Mouse (Mus musculus): ENCODE results near the gene Magi2. TPM values are rescaled to one million over a fixed set of nuclear protein-coding genes. Genes with fewer than 3 reads are reported as not detected.

Magi2 gene
- polyA plus RNA-seq, 1 experiment from 2014 or later: 4.6 TPM

DNA sequence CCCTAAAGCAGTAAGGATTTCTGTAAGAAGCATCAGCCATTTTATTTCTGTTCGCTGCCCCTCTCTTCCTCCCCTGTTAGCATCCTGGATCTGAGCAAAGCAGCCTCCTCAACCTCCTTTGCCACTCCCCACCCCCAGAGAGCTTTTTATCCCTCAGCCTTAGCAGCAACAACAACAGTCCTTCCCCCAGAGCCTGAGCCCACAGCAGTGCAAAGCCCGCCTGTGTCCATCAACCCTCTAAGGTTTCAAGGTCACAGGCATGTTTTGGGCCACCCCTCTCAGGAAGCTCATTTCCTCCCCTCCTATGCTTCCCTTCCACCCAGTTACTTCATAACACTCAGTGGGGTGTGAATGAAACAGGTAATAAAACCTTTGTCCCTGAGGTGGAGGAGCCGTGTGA, 1309.7 kb downstream of the Magi2 start:
- peaks cover 2% of the 10 kb centered on the region; the same call in 1 of the 2 replicates for H3K4me1 ChIP-seq (ENCODE audit: control insufficient read depth, insufficient read depth, low read length)
- H3K36me3 ChIP-seq (ENCODE audit: control insufficient read depth, insufficient read depth, low read length): no peaks in the 10 kb centered on the region
- no peak overlapping the region for H3K4me2 ChIP-seq
- H3K9me3 ChIP-seq (ENCODE audit: control insufficient read depth, low read length): no peaks in the 10 kb centered on the region
- ATAC-seq (ENCODE audit: low FRiP score) (no peak), DNase-seq (ENCODE audit: low spot score, missing footprints) (no peak)
- no peaks in the 10 kb centered on the region for H3K27me3 ChIP-seq (ENCODE audit: control insufficient read depth, insufficient read depth, low read length)
- H3K9ac ChIP-seq (ENCODE audit: low read length): no peak overlapping the region
- no peak overlapping the region for H3K27ac ChIP-seq (ENCODE audit: low read depth, low read length)
- WGBS: 49% methylated on average over 3 of the region's 3 CpGs
- H3K4me3 ChIP-seq (ENCODE audit: low read depth, low read length): no peak overlapping the region

GRCm38 (mm10) chr5:20537369-20538022, 1310.7 kb downstream of the Magi2 start:
- H3K4me3 ChIP-seq (ENCODE audit: low read depth, low read length): no peak overlapping the region

DNA sequence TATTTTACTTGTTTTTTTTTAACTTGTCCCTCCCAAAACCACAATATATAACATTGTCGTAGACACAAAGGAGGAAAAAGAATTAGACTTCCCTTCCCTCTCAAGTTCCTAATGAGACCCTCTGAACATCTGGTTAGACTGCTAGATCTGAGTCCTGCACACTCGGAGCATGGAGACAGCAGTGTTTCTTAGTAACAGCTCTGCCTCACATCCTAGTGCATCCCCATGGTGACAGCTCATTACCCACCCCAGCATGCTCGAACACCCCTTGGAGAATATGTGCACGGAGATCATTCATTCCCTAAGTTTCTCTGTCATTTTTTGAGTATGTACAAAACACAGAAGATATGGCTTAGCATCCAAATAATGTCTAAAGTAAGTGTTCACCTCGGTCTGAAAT, 1317.5 kb downstream of the Magi2 start:
- no peak overlapping the region for H3K4me3 ChIP-seq (ENCODE audit: low read depth, low read length)
- H3K27ac ChIP-seq (ENCODE audit: low read depth, low read length): no peak overlapping the region
- no peak overlapping the region for H3K9ac ChIP-seq (ENCODE audit: low read length)
- 0 out of 2 replicates have a peak, but pooled peaks have one; percentile 50 for ATAC-seq (ENCODE audit: low FRiP score)
- no peaks in the 10 kb centered on the region for H3K4me1 ChIP-seq (ENCODE audit: control insufficient read depth, insufficient read depth, low read length)
- DNase-seq (ENCODE audit: low spot score, missing footprints): peak; percentile 72
- H3K4me2 ChIP-seq: no peak overlapping the region
- no peaks in the 10 kb centered on the region for H3K9me3 ChIP-seq (ENCODE audit: control insufficient read depth, low read length)
- H3K36me3 ChIP-seq (ENCODE audit: control insufficient read depth, insufficient read depth, low read length): no peaks in the 10 kb centered on the region
- WGBS: 40% methylated on average over 5 of the region's 5 CpGs
- H3K27me3 ChIP-seq (ENCODE audit: control insufficient read depth, insufficient read depth, low read length): no peaks in the 10 kb centered on the region

More at GRCm38 (mm10) chr5:20537369-20538022, 1310.7 kb downstream of the Magi2 start:
- DNase-seq (ENCODE audit: low spot score, missing footprints) (no peak), ATAC-seq (ENCODE audit: low FRiP score) (no peak)
- H3K36me3 ChIP-seq (ENCODE audit: control insufficient read depth, insufficient read depth, low read length): no peaks in the 10 kb centered on the region
- H3K4me2 ChIP-seq: no peak overlapping the region
- H3K4me1 ChIP-seq (ENCODE audit: control insufficient read depth, insufficient read depth, low read length): peaks cover 2% of the 10 kb centered on the region; the same call in 1 of the 2 replicates
- H3K9ac ChIP-seq (ENCODE audit: low read length): no peak overlapping the region
- H3K27me3 ChIP-seq (ENCODE audit: control insufficient read depth, insufficient read depth, low read length): no peaks in the 10 kb centered on the region
- no peak overlapping the region for H3K27ac ChIP-seq (ENCODE audit: low read depth, low read length)
- no peaks in the 10 kb centered on the region for H3K9me3 ChIP-seq (ENCODE audit: control insufficient read depth, low read length)
- WGBS: 72% methylated on average over 8 of the region's 8 CpGs

- WGBS: 75% methylated on average over 2 of the region's 2 CpGs
- no peaks in the 10 kb centered on the region for H3K9me3 ChIP-seq (ENCODE audit: control insufficient read depth, low read length)
- H3K4me1 ChIP-seq (ENCODE audit: control insufficient read depth, insufficient read depth, low read length): no peaks in the 10 kb centered on the region
- DNase-seq (ENCODE audit: low spot score, missing footprints): no peak
- no peaks in the 10 kb centered on the region for H3K27me3 ChIP-seq (ENCODE audit: control insufficient read depth, insufficient read depth, low read length)
- H3K36me3 ChIP-seq (ENCODE audit: control insufficient read depth, insufficient read depth, low read length): no peaks in the 10 kb centered on the region
- no peak overlapping the region for H3K4me2 ChIP-seq
- ATAC-seq (ENCODE audit: low FRiP score): no peak
- H3K9ac ChIP-seq (ENCODE audit: low read length): no peak overlapping the region
- H3K4me3 ChIP-seq (ENCODE audit: low read depth, low read length): no peak overlapping the region
- H3K27ac ChIP-seq (ENCODE audit: low read depth, low read length): no peak overlapping the region
Observed at GRCm38 (mm10) chr5:20559378-20559777, 1332.5 kb downstream of the Magi2 start.

DNA sequence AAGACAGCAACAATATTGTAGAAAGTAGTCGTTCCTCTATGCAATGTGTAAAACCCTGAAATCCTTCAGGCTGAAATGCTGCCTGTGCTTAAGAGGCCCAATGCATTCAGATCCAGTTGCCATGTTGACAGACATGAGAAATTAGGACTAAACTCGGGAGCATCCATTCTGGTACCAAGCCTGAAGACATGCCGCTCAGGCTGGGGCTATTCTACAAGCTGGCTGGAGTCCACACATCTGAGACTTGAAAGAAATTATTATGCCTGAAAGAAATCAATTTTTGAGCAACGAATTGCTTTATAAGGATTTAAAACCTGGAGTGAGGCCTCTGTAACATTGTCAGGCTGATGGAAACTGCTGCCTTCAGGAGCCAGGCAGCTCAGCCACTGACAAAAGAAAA, 1333.0 kb downstream of the Magi2 start:
- WGBS: 64% methylated on average over 4 of the region's 4 CpGs
- no peaks in the 10 kb centered on the region for H3K36me3 ChIP-seq (ENCODE audit: control insufficient read depth, insufficient read depth, low read length)
- H3K4me3 ChIP-seq (ENCODE audit: low read depth, low read length): no peak overlapping the region
- H3K9me3 ChIP-seq (ENCODE audit: control insufficient read depth, low read length): no peaks in the 10 kb centered on the region
- H3K27me3 ChIP-seq (ENCODE audit: control insufficient read depth, insufficient read depth, low read length): no peaks in the 10 kb centered on the region
- DNase-seq (ENCODE audit: low spot score, missing footprints) (no peak), ATAC-seq (ENCODE audit: low FRiP score) (no peak)
- H3K27ac ChIP-seq (ENCODE audit: low read depth, low read length): no peak overlapping the region
- H3K9ac ChIP-seq (ENCODE audit: low read length): no peak overlapping the region
- H3K4me1 ChIP-seq (ENCODE audit: control insufficient read depth, insufficient read depth, low read length): no peaks in the 10 kb centered on the region
- H3K4me2 ChIP-seq: no peak overlapping the region

- H3K4me3 ChIP-seq (ENCODE audit: low read depth, low read length): no peak overlapping the region
- H3K36me3 ChIP-seq (ENCODE audit: control insufficient read depth, insufficient read depth, low read length): no peaks in the 10 kb centered on the region
- DNase-seq (ENCODE audit: low spot score, missing footprints) (no peak), ATAC-seq (ENCODE audit: low FRiP score) (no peak)
- no peak overlapping the region for H3K9ac ChIP-seq (ENCODE audit: low read length)
- H3K27me3 ChIP-seq (ENCODE audit: control insufficient read depth, insufficient read depth, low read length): no peaks in the 10 kb centered on the region
- no peaks in the 10 kb centered on the region for H3K9me3 ChIP-seq (ENCODE audit: control insufficient read depth, low read length)
- WGBS: 86% methylated on average over 6 of the region's 6 CpGs
- no peak overlapping the region for H3K27ac ChIP-seq (ENCODE audit: low read depth, low read length)
- no peak overlapping the region for H3K4me2 ChIP-seq
- no peaks in the 10 kb centered on the region for H3K4me1 ChIP-seq (ENCODE audit: control insufficient read depth, insufficient read depth, low read length)
Observed at GRCm38 (mm10) chr5:20568421-20568820, 1341.6 kb downstream of the Magi2 start.

DNA sequence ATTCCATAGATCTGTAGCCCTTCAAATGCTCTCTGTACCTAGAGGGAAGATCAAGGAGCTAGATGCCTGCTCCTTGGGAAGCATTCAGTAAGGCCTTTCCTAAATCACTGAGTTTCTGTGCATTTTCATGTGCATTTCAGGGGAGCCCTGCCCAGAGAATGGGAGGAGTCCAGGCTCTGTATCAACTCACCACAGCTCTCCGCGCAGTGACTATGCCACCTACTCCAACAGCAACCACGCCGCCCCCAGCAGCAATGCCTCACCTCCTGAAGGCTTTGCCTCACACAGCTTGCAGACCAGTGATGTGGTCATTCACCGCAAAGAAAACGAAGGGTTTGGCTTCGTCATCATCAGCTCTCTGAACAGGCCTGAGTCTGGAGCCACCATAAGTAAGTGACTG, 1342.1 kb downstream of the Magi2 start:
- WGBS: 98% methylated on average over 7 of the region's 7 CpGs
- no peaks in the 10 kb centered on the region for H3K27me3 ChIP-seq (ENCODE audit: control insufficient read depth, insufficient read depth, low read length)
- H3K4me3 ChIP-seq (ENCODE audit: low read depth, low read length): no peak overlapping the region
- H3K36me3 ChIP-seq (ENCODE audit: control insufficient read depth, insufficient read depth, low read length): no peaks in the 10 kb centered on the region
- no peak overlapping the region for H3K4me2 ChIP-seq
- H3K4me1 ChIP-seq (ENCODE audit: control insufficient read depth, insufficient read depth, low read length): no peaks in the 10 kb centered on the region
- H3K27ac ChIP-seq (ENCODE audit: low read depth, low read length): no peak overlapping the region
- no peak overlapping the region for H3K9ac ChIP-seq (ENCODE audit: low read length)
- ATAC-seq (ENCODE audit: low FRiP score) (no peak), DNase-seq (ENCODE audit: low spot score, missing footprints) (no peak)
- no peaks in the 10 kb centered on the region for H3K9me3 ChIP-seq (ENCODE audit: control insufficient read depth, low read length)

DNA sequence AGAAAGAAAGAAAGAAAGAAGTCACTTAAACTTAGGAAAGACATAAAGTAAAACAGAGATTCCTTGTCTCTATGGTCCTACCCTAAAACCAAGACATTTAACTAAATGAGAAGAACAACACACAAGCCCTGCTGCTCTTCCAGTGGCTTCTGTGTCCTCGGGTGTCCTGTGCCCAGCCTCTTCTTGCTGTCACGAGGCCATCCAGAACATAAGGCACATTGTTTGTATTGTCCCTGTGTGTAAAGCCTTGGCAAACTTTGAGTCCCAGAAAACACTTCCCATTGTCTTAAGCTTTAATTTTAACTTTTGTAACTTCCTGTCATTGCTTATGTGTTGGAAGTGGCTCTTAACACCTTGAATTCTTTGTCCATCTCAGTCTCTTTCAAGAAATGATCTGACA, 1348.0 kb downstream of the Magi2 start:
- DNase-seq (ENCODE audit: low spot score, missing footprints) (peak; percentile 4), ATAC-seq (ENCODE audit: low FRiP score) (no peak)
- Histone ChIP-seq H3K4me1 (ENCODE audit: control insufficient read depth, insufficient read depth, low read length) (peaks cover 8% of the 10 kb centered on the region), H3K4me3 (ENCODE audit: low read depth, low read length) (no peak overlapping the region), H3K27ac (ENCODE audit: low read depth, low read length) (no peak overlapping the region), H3K36me3 (ENCODE audit: control insufficient read depth, insufficient read depth, low read length) (no peaks in the 10 kb centered on the region), H3K9me3 (ENCODE audit: control insufficient read depth, low read length) (no peaks in the 10 kb centered on the region), H3K9ac (ENCODE audit: low read length) (no peak overlapping the region), H3K4me2 (no peak overlapping the region), H3K27me3 (ENCODE audit: control insufficient read depth, insufficient read depth, low read length) (no peaks in the 10 kb centered on the region)
- WGBS: 53% methylated on average over 2 of the region's 2 CpGs

DNA sequence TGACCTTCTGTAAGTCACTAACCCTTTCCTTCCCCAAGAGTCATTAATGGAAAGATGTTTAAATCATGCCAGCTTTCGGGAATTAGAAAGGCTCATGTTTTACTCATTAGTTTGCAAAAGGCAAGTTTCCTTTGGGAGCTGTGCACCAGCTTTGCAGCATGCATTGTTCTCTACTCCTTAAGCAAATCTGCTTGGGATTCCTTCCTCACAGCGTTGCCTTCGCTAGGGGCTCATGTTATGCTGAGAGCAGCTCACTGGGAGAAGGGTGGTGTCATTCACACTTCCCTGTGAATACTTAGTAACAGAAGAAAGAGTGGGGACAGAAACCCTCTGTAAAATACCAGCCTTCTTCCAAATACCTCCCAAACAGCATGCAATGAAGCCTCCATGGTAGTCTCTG, 1349.0 kb downstream of the Magi2 start:
- Histone ChIP-seq H3K4me1 (ENCODE audit: control insufficient read depth, insufficient read depth, low read length) (peaks cover 8% of the 10 kb centered on the region), H3K27me3 (ENCODE audit: control insufficient read depth, insufficient read depth, low read length) (no peaks in the 10 kb centered on the region), H3K27ac (ENCODE audit: low read depth, low read length) (peak overlapping the region; percentile 14; the same call in 1 of the 2 replicates), H3K36me3 (ENCODE audit: control insufficient read depth, insufficient read depth, low read length) (no peaks in the 10 kb centered on the region), H3K4me2 (no peak overlapping the region), H3K9me3 (ENCODE audit: control insufficient read depth, low read length) (no peaks in the 10 kb centered on the region), H3K9ac (ENCODE audit: low read length) (no peak overlapping the region), H3K4me3 (ENCODE audit: low read depth, low read length) (no peak overlapping the region)
- ATAC-seq (ENCODE audit: low FRiP score) (peak; percentile 79), DNase-seq (ENCODE audit: low spot score, missing footprints) (peak; percentile 83)
- 25% methylated on average over 3 of the region's 3 CpGs for WGBS
